Mouse (Mus musculus): ENCODE data around the gene Cars. TPM values are rescaled to one million over a fixed set of nuclear protein-coding genes. Genes with fewer than 3 reads are reported as not detected.

Gene Cars
- total and polyA plus RNA-seq, 2 experiments from 2014 or later, result 44.5 to 76.2 TPM

DNA sequence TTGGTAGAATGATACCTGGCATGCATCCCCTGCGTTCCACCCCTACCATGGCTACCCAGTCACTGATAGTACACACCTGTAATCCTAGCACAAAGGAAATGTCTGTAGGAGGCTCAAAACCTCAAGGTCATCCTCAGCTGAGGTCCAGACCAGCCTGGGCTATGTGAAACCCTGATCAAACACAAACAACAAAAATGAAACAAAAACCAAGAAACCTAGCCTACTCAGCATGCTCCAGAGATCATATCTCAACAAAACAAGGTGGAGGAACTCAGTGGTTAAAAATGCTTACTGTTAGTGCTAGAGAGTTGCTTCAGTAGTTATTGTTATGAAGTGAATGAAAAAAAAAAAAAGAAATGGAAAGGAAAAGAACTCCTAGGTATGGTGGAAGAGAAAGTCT lies 28.6 kb upstream of the Cars start, which contains the start of gene Tnfrsf26:
Tnfrsf26 (minus strand) TSS at position 183 of the 400 bp plus-strand sequence.
- DNase-seq (ENCODE audit: low spot score) (no peak), ATAC-seq (ENCODE audit: low FRiP score) (no peak)
- Histone ChIP-seq H3K36me3 (ENCODE audit: insufficient read depth, low read length) (no peaks in the 10 kb centered on the region), H3K27ac (ENCODE audit: low read depth, low read length) (no peak within 1 kb of the TSS), H3K4me3 (ENCODE audit: low read depth, low read length) (no peak within 1 kb of the TSS), H3K27me3 (ENCODE audit: insufficient read depth, low read length) (no peaks in the 10 kb centered on the region), H3K9me3 (ENCODE audit: low read length) (no peaks in the 10 kb centered on the region), H3K4me2 (ENCODE audit: low read depth, low read length, poor library complexity, severe bottlenecking) (no peak within 1 kb of the TSS), H3K4me1 (ENCODE audit: insufficient read depth, low read length) (no peaks in the 10 kb centered on the region), H3K9ac (replicated peaks; ENCODE audit: low read length, poor library complexity, severe bottlenecking) (no peak within 1 kb of the TSS)
- TF ChIP-seq CTCF (IDR thresholded peaks at IDR 0.05), result no peak
- 91% methylated on average over 1 of the region's 1 CpGs for WGBS

DNA sequence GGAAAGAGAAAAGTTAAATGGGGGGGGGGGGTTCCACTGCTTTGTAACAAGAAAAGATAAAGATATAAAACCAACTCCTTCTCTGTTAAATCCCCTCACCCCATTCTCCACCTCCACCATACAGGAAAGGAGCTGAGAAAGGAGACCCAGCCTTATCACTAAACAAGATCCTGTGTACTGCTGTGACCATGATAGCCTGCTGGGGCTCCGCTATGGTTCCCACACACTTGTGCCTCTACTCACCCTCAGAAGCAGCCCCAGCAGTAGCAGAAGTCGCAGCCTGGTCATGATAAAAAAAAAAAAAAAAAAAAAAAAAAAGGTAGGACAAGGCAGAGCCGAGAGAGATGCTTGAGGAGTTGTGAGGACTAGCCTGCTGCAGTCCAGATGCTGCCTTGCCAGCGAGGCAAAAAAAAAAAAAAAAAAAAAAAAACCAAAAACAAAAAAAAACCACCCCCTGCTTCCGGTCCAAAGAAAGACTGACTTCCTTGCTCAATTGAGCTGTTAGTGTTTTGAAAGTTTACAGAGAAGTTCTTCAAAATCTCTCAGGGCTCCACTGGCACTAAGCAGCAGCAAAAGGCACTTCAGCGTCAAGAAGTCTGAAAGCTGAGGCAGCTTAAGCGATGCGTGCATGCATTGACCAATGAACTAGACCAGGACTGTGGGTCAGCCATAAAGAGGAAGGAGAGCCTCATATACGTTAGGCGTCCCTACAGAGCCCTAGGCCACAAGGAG lies 27.8 kb upstream of the Cars start:
- Histone ChIP-seq H3K27me3 (ENCODE audit: insufficient read depth, low read length) (no peaks in the 10 kb centered on the region), H3K4me2 (ENCODE audit: low read depth, low read length, poor library complexity, severe bottlenecking) (no peak overlapping the region), H3K4me1 (ENCODE audit: insufficient read depth, low read length) (no peaks in the 10 kb centered on the region), H3K9me3 (ENCODE audit: low read length) (no peaks in the 10 kb centered on the region), H3K4me3 (ENCODE audit: low read depth, low read length) (no peak overlapping the region), H3K27ac (ENCODE audit: low read depth, low read length) (no peak overlapping the region), H3K9ac (replicated peaks; ENCODE audit: low read length, poor library complexity, severe bottlenecking) (no peak overlapping the region), H3K36me3 (ENCODE audit: insufficient read depth, low read length) (no peaks in the 10 kb centered on the region)
- 57% methylated on average over 10 of the region's 10 CpGs for WGBS
- ATAC-seq (ENCODE audit: low FRiP score), result no peak
- TF ChIP-seq CTCF (IDR thresholded peaks at IDR 0.05), result no peak
- DNase-seq (ENCODE audit: low spot score), result no peak

DNA sequence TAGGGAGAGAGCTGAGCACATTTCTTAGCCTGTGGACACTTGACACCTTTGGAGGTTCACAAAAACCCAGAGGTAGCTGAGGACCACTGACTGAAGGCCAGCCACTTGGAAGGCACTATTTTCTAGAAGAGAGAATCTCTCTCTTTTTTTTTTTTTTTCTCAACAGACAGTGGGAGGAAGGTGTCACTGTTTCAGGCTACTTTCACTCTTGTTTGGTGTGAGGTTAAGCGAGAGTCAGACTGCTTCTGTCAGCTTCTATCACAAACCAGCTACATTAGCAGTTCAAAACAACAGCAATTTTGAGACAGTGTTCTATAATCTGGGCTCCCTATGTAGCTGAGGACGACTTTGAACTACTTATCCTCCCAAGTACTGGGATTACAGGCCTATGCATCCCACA lies 26.3 kb upstream of the Cars start:
- no peaks in the 10 kb centered on the region for H3K27me3 ChIP-seq (ENCODE audit: insufficient read depth, low read length)
- H3K4me3 ChIP-seq (ENCODE audit: low read depth, low read length), result no peak overlapping the region
- H3K9me3 ChIP-seq (ENCODE audit: low read length), result no peaks in the 10 kb centered on the region
- H3K4me1 ChIP-seq (ENCODE audit: insufficient read depth, low read length), result no peaks in the 10 kb centered on the region
- H3K36me3 ChIP-seq (ENCODE audit: insufficient read depth, low read length), result no peaks in the 10 kb centered on the region
- 69% methylated on average over 2 of the region's 2 CpGs for WGBS
- ATAC-seq (ENCODE audit: low FRiP score) (no peak), DNase-seq (ENCODE audit: low spot score) (no peak)
- no peak for TF ChIP-seq CTCF (IDR thresholded peaks at IDR 0.05)
- no peak overlapping the region for H3K4me2 ChIP-seq (ENCODE audit: low read depth, low read length, poor library complexity, severe bottlenecking)
- H3K27ac ChIP-seq (ENCODE audit: low read depth, low read length), result no peak overlapping the region
- H3K9ac ChIP-seq (replicated peaks; ENCODE audit: low read length, poor library complexity, severe bottlenecking), result no peak overlapping the region

DNA sequence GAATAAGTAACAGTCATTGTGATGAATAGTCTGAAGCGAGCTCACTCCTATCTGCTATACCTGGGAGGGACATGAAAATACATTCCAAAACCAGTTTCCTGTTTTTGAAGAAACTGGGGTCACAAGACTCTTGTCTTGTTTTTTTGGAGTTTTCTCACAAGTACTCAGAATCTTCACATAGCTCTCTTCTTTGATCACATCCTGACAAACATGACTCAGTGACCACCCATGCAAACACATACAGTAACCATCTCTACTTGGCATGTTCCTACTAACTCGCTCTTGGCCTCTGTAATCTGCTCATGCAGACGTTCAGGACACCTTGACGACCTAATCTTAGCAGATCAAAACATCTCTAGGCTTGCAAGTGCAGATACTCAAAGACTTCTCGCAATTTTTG lies 25.3 kb upstream of the Cars start:
- no peak for DNase-seq (ENCODE audit: low spot score)
- no peak overlapping the region for H3K4me3 ChIP-seq (ENCODE audit: low read depth, low read length)
- H3K4me1 ChIP-seq (ENCODE audit: insufficient read depth, low read length), result no peaks in the 10 kb centered on the region
- no peaks in the 10 kb centered on the region for H3K36me3 ChIP-seq (ENCODE audit: insufficient read depth, low read length)
- no peak for TF ChIP-seq CTCF (IDR thresholded peaks at IDR 0.05)
- no peaks in the 10 kb centered on the region for H3K27me3 ChIP-seq (ENCODE audit: insufficient read depth, low read length)
- ATAC-seq (ENCODE audit: low FRiP score), result no peak
- H3K9me3 ChIP-seq (ENCODE audit: low read length), result no peaks in the 10 kb centered on the region
- H3K4me2 ChIP-seq (ENCODE audit: low read depth, low read length, poor library complexity, severe bottlenecking), result no peak overlapping the region
- H3K27ac ChIP-seq (ENCODE audit: low read depth, low read length), result no peak overlapping the region
- WGBS, result 67% methylated on average over 5 of the region's 5 CpGs
- H3K9ac ChIP-seq (replicated peaks; ENCODE audit: low read length, poor library complexity, severe bottlenecking), result no peak overlapping the region

DNA sequence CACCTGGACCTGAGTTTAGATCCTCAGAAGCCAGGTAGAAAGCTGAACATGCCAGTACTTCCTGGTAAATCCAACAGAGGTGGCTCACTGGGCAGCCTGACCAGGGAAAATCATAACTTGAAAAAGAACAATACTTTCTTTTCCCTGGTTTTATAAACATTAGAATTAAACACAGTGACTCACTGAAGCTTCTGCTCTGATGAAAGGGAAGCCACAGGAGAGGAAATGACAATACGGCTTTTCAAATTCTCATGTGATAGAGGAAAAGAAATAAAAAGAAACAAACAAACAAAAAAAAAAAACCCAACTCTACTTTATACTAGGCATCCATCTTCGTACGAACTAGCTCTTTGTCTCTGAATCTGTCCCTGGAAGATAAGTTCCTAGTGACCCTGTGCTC lies 24.7 kb upstream of the Cars start:
- H3K36me3 ChIP-seq (ENCODE audit: insufficient read depth, low read length), result no peaks in the 10 kb centered on the region
- H3K4me1 ChIP-seq (ENCODE audit: insufficient read depth, low read length), result no peaks in the 10 kb centered on the region
- DNase-seq (ENCODE audit: low spot score) (no peak), ATAC-seq (ENCODE audit: low FRiP score) (no peak)
- H3K9me3 ChIP-seq (ENCODE audit: low read length), result no peaks in the 10 kb centered on the region
- 83% methylated on average over 3 of the region's 3 CpGs for WGBS
- no peak overlapping the region for H3K27ac ChIP-seq (ENCODE audit: low read depth, low read length)
- no peak overlapping the region for H3K4me2 ChIP-seq (ENCODE audit: low read depth, low read length, poor library complexity, severe bottlenecking)
- no peak overlapping the region for H3K4me3 ChIP-seq (ENCODE audit: low read depth, low read length)
- no peaks in the 10 kb centered on the region for H3K27me3 ChIP-seq (ENCODE audit: insufficient read depth, low read length)
- TF ChIP-seq CTCF (IDR thresholded peaks at IDR 0.05), result no peak
- no peak overlapping the region for H3K9ac ChIP-seq (replicated peaks; ENCODE audit: low read length, poor library complexity, severe bottlenecking)

DNA sequence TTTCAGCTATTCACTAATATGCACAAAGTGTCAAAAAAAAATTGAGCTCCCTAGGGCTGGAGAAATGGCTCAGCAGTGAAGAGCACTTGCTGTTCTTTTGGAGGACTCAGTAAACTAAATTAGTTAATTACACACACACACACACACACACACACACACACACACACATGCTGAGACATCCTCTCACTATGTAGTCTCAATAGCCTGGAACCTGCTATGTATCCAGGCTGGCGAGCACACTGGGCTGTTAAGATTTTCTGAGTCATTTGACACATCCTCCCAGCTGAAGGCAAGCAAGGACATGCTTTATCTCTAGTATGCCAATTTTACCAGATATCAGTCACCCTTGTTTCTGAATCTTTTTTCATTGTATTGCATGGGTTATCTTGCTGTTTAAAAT lies 21.1 kb upstream of the Cars start:
- H3K36me3 ChIP-seq (ENCODE audit: insufficient read depth, low read length), result no peaks in the 10 kb centered on the region
- TF ChIP-seq CTCF (IDR thresholded peaks at IDR 0.05), result no peak
- no peak overlapping the region for H3K4me3 ChIP-seq (ENCODE audit: low read depth, low read length)
- H3K27ac ChIP-seq (ENCODE audit: low read depth, low read length), result no peak overlapping the region
- no peak overlapping the region for H3K9ac ChIP-seq (replicated peaks; ENCODE audit: low read length, poor library complexity, severe bottlenecking)
- DNase-seq (ENCODE audit: low spot score), result no peak
- no peaks in the 10 kb centered on the region for H3K9me3 ChIP-seq (ENCODE audit: low read length)
- WGBS, result 84% methylated on average over 1 of the region's 1 CpGs
- H3K4me1 ChIP-seq (ENCODE audit: insufficient read depth, low read length), result no peaks in the 10 kb centered on the region
- no peak for ATAC-seq (ENCODE audit: low FRiP score)
- no peaks in the 10 kb centered on the region for H3K27me3 ChIP-seq (ENCODE audit: insufficient read depth, low read length)
- H3K4me2 ChIP-seq (ENCODE audit: low read depth, low read length, poor library complexity, severe bottlenecking), result no peak overlapping the region

All from midbrain, postnatal 0 days (tissue).